ENCODE assay signal across 14 mouse cellular contexts in genomic region chr1:152496831-152497230, GRCm38 (mm10).
DNase-seq lines count a peak whose midpoint lies in the region; ATAC-seq and TF ChIP-seq lines count a peak whose summit lies in the region.
"Had no signal": no experiment of that assay in that cellular context is flagged by ENCODE, and none has a peak within 500 bp of the region (broad histone marks: within the 10 kb centered on the region; RNA-seq: fewer than 3 reads in every experiment).

No protein-coding gene starts in this region.

- no peak overlapping the region for H3K4me2 ChIP-seq in limb, embryonic 15.5 days

- ATAC-seq in limb, embryonic 15.5 days (ENCODE audit: insufficient number of reproducible peaks, low FRiP score, low TSS enrichment, low read depth) = no peak
- ATAC-seq: forebrain, embryonic 16.5 days; midbrain, embryonic 16.5 days had no signal

- no peaks in the 10 kb centered on the region for H3K36me3 ChIP-seq in limb, embryonic 15.5 days
- H3K36me3 ChIP-seq: lung, embryonic 15.5 days had no signal

- H3K4me1 ChIP-seq in limb, embryonic 15.5 days = peaks cover 10% of the 10 kb centered on the region

- DNase-seq in heart, adult 18-20 months = peak; percentile 45 to 49
- DNase-seq in heart, postnatal 4 days = no peak
- no peak for DNase-seq in layer of hippocampus, adult 2 months (ENCODE audit: low spot score in 2 of 2)
- no peak for DNase-seq in layer of hippocampus, adult 9-11 months
- peak; percentile 13 for DNase-seq in fibroblast of lung, adult 2 months (ENCODE audit: low read depth)
- DNase-seq in adipocyte (ENCODE audit: low spot score) = no peak
- DNase-seq in urinary bladder, adult 2 months (ENCODE audit: low spot score) = no peak
- DNase-seq: cerebellum, adult 18-20 months; gastrocnemius, postnatal 14 days; thymus, postnatal 4 days had no signal

- peak overlapping the region; percentile 73; the same call in 1 of the 2 replicates for H3K27ac ChIP-seq in layer of hippocampus, adult 2 months
- 0 out of 2 replicates have a peak overlapping the region, but pooled peaks have one; percentile 27 for H3K27ac ChIP-seq in limb, embryonic 15.5 days

- H3K9me3 ChIP-seq in limb, embryonic 15.5 days = no peaks in the 10 kb centered on the region
- H3K9me3 ChIP-seq: lung, embryonic 15.5 days had no signal

- WGBS in limb, embryonic 15.5 days = 37% methylated on average over 2 of the region's 2 CpGs

- no peak for TF ChIP-seq CTCF in layer of hippocampus, adult 2 months (conservative IDR thresholded peaks at IDR 0.05)

- no peak overlapping the region for H3K9ac ChIP-seq in limb, embryonic 15.5 days
- H3K9ac ChIP-seq: lung, embryonic 15.5 days had no signal

- no peaks in the 10 kb centered on the region for H3K27me3 ChIP-seq in limb, embryonic 15.5 days
- H3K27me3 ChIP-seq: lung, embryonic 15.5 days had no signal

- no peak overlapping the region for H3K4me3 ChIP-seq in layer of hippocampus, adult 2 months
- no peak overlapping the region for H3K4me3 ChIP-seq in limb, embryonic 15.5 days
- H3K4me3 ChIP-seq: lung, embryonic 15.5 days had no signal

Comparison
In these comparisons a context has a peak if more than half of its experiments do, and no peak if none do; other contexts are left out.
1. DNase-seq: peak in heart, adult 18-20 months (2 of 2) and fibroblast of lung, adult 2 months (single experiment); none in heart, postnatal 4 days (single experiment), layer of hippocampus, adult 2 months (0 of 2), layer of hippocampus, adult 9-11 months (single experiment), adipocyte (single experiment) and urinary bladder, adult 2 months (single experiment).